Mouse (Mus musculus) liver, adult 2 months (tissue): ENCODE measurements around the gene Ppib. TPM values are rescaled to one million over a fixed set of nuclear protein-coding genes. Genes with fewer than 3 reads are reported as not detected.

ENCODE experiments used
- DNase-seq: peaks from one replicate; pipeline ENCODE4 v3.0.0-alpha.2; 2011; ENCODE audit warnings: low read depth, low spot score; ENCODE audit errors: extremely low read depth
- H3K27ac ChIP-seq: fragments of 200-500 bp; replicated peaks from 2 replicates; pipeline ENCODE4 v1.5.1; 2012; ENCODE audit warnings: low read depth, mild to moderate bottlenecking, control low read depth, inconsistent platforms, low read length; ENCODE audit not compliant: insufficient read depth
- H3K27me3 ChIP-seq: fragments of 200-500 bp; 2 replicates; pipeline ENCODE4 v1.6.1; 2012; ENCODE audit warnings: mild to moderate bottlenecking, moderate library complexity, low read length, inconsistent platforms; ENCODE audit not compliant: control insufficient read depth, insufficient read depth
- H3K36me3 ChIP-seq: fragments of 200-500 bp; 2 replicates; pipeline ENCODE4 v1.6.1; 2012; ENCODE audit warnings: low read length, inconsistent platforms; ENCODE audit not compliant: control insufficient read depth, insufficient read depth
- H3K4me1 ChIP-seq: fragments of 200-500 bp; 2 replicates; pipeline ENCODE4 v1.6.1; 2011; ENCODE audit warnings: low read length; ENCODE audit not compliant: control insufficient read depth, insufficient read depth
- H3K4me3 ChIP-seq: fragments of 200-500 bp; 2 replicates; pipeline ENCODE4 v1.5.1; 2011; ENCODE audit warnings: low read depth, mild to moderate bottlenecking, control low read depth, low read length, moderate library complexity; ENCODE audit not compliant: insufficient read depth
- H3K79me2 ChIP-seq: fragments of 200-500 bp; 2 replicates; pipeline ENCODE4 v1.6.1; 2012; ENCODE audit warnings: inconsistent platforms, mild to moderate bottlenecking, low read length, moderate library complexity; ENCODE audit not compliant: control insufficient read depth, insufficient read depth
- H3K9ac ChIP-seq: fragments of 200-500 bp; 2 replicates; pipeline ENCODE4 v1.6.1; 2012; ENCODE audit warnings: low read depth, mild to moderate bottlenecking, control low read depth, inconsistent platforms, low read length
- CTCF ChIP-seq: fragments of 200-500 bp; IDR thresholded peaks from 2 replicates; pipeline ENCODE4 v1.5.1; 2011; ENCODE audit warnings: low read depth, low read length, control low read depth
- POLR2A ChIP-seq: fragments of 200-500 bp; IDR thresholded peaks from 2 replicates; pipeline ENCODE4 v1.6.1; 2011; ENCODE audit warnings: low read length, control low read depth; ENCODE audit not compliant: insufficient read depth; ENCODE audit errors: extremely low read depth
- WGBS: fragments of 180-500 bp; shearing (Covaris S2); methylation state at CpG from one replicate; pipeline ENCODE4 v1.1.7; 2018; 5-methylcytosine and 5-hydroxymethylcytosine counted together
- polyA plus RNA-seq: library from polyadenylated mRNA; depleted of rRNA; stranded (reverse); fragments of >200 nt; gene quantifications from 2 replicates; pipeline ENCODE4 v1.2.3, GENCODE M21; 2012
- total RNA-seq: library from RNA; depleted of rRNA; stranded (reverse); fragments of >200 nt; gene quantifications from 2 replicates; pipeline ENCODE4 v1.2.3, GENCODE M21; 2014

Gene Ppib
- total and polyA plus RNA-seq, 2 experiments = 247 to 435 TPM

GRCm38 (mm10) chr9:66078072-66078471, 18.1 kb downstream of the Ppib start:
- TF ChIP-seq CTCF (no peak), POLR2A (no peak)
- H3K27me3 ChIP-seq = no peaks in the 10 kb centered on the region
- H3K36me3 ChIP-seq = no peaks in the 10 kb centered on the region
- no peak for DNase-seq
- no peaks in the 10 kb centered on the region for H3K79me2 ChIP-seq
- no peak overlapping the region for H3K27ac ChIP-seq
- H3K4me3 ChIP-seq = no peak overlapping the region
- no peaks in the 10 kb centered on the region for H3K4me1 ChIP-seq
- no peak overlapping the region for H3K9ac ChIP-seq
- WGBS = 71% methylated on average over 3 of the region's 3 CpGs

- WGBS = 8% methylated on average over 14 of the region's 14 CpGs
- Histone ChIP-seq H3K79me2 (no peaks in the 10 kb centered on the region), H3K4me1 (no peaks in the 10 kb centered on the region), H3K27me3 (no peaks in the 10 kb centered on the region), H3K27ac (no peak overlapping the region), H3K9ac (no peak overlapping the region), H3K36me3 (no peaks in the 10 kb centered on the region), H3K4me3 (no peak overlapping the region)
- DNase-seq = no peak
- TF ChIP-seq CTCF = no peak
- TF ChIP-seq POLR2A = no peak
These were observed 18.5 kb downstream of the Ppib start for GRCm38 (mm10) chr9:66078493-66078892.

- Histone ChIP-seq H3K4me1 (no peaks in the 10 kb centered on the region), H3K27me3 (no peaks in the 10 kb centered on the region), H3K79me2 (no peaks in the 10 kb centered on the region), H3K27ac (no peak overlapping the region), H3K4me3 (no peak overlapping the region), H3K36me3 (no peaks in the 10 kb centered on the region), H3K9ac (no peak overlapping the region)
- no peak for DNase-seq
- TF ChIP-seq CTCF (no peak), POLR2A (no peak)
- 88% methylated on average over 3 of the region's 3 CpGs for WGBS
These were observed 20.9 kb downstream of the Ppib start for GRCm38 (mm10) chr9:66080804-66081459.

GRCm38 (mm10) chr9:66081999-66082398, 22.0 kb downstream of the Ppib start:
- no peak for TF ChIP-seq CTCF
- no peak for TF ChIP-seq POLR2A
- peak; percentile 19 for DNase-seq
- no peak overlapping the region for H3K9ac ChIP-seq
- H3K27ac ChIP-seq = no peak overlapping the region
- WGBS = 87% methylated on average over 4 of the region's 4 CpGs
- no peak overlapping the region for H3K4me3 ChIP-seq
- H3K27me3 ChIP-seq = no peaks in the 10 kb centered on the region
- H3K4me1 ChIP-seq = no peaks in the 10 kb centered on the region
- no peaks in the 10 kb centered on the region for H3K36me3 ChIP-seq
- H3K79me2 ChIP-seq = no peaks in the 10 kb centered on the region

- Histone ChIP-seq H3K79me2 (no peaks in the 10 kb centered on the region), H3K9ac (no peak overlapping the region), H3K27ac (no peak overlapping the region), H3K36me3 (no peaks in the 10 kb centered on the region), H3K27me3 (no peaks in the 10 kb centered on the region), H3K4me1 (no peaks in the 10 kb centered on the region), H3K4me3 (no peak overlapping the region)
- 34% methylated on average over 3 of the region's 3 CpGs for WGBS
- DNase-seq = peak; percentile 98
- TF ChIP-seq CTCF = no peak
- no peak for TF ChIP-seq POLR2A
These were observed 24.1 kb downstream of the Ppib start for GRCm38 (mm10) chr9:66084171-66084570.

- H3K27me3 ChIP-seq = no peaks in the 10 kb centered on the region
- H3K79me2 ChIP-seq = no peaks in the 10 kb centered on the region
- WGBS = 98% methylated on average over 7 of the region's 7 CpGs
- H3K4me3 ChIP-seq = no peak overlapping the region
- no peaks in the 10 kb centered on the region for H3K36me3 ChIP-seq
- DNase-seq = no peak
- TF ChIP-seq POLR2A = no peak
- no peaks in the 10 kb centered on the region for H3K4me1 ChIP-seq
- H3K27ac ChIP-seq = no peak overlapping the region
- H3K9ac ChIP-seq = no peak overlapping the region
These were observed 27.0 kb downstream of the Ppib start for GRCm38 (mm10) chr9:66087062-66087461.
